In the genomic region with DNA sequence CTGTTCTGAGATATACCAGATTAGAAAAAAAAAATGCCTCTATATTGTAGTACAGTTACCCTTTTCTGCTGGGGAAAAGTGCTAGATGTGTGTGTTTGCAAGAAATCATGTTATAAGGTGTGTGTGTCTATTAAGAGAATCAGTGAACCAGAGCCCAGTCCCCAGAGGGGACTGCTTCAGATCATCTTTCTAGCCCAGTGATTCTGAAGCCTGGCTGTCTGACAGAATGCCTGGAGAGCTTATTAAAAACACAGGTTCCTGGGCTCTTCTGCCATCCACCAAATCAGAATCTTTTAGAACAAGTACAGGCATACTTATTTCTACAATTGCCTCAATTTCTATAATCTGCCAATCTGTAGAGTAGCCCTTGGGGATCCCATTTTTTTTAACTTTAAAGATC, we compare ENCODE assay signal across 12 mouse cellular contexts.
"Had no signal": no experiment of that assay in that cellular context is flagged by ENCODE, and none has a peak within 500 bp of the region (broad histone marks: within the 10 kb centered on the region; RNA-seq: fewer than 3 reads in every experiment).

No protein-coding gene starts in this region.

- H3K4me3 ChIP-seq: liver, embryonic 13.5 days; neural tube, embryonic 12.5 days; neural tube, embryonic 15.5 days had no signal

- H3K9ac ChIP-seq: liver, embryonic 13.5 days; lung, embryonic 14.5 days; neural tube, embryonic 12.5 days; neural tube, embryonic 15.5 days had no signal

- H3K27me3 ChIP-seq: liver, embryonic 13.5 days; neural tube, embryonic 12.5 days; neural tube, embryonic 15.5 days had no signal

- H3K4me2 ChIP-seq: liver, embryonic 13.5 days; lung, embryonic 14.5 days; neural tube, embryonic 12.5 days; neural tube, embryonic 15.5 days had no signal

- ATAC-seq: lung, postnatal 0 days had no signal

- H3K36me3 ChIP-seq: liver, embryonic 13.5 days; neural tube, embryonic 12.5 days; neural tube, embryonic 15.5 days had no signal

- DNase-seq: kidney, adult 18-20 months; kidney, adult 9 months; kidney, postnatal 14 days; kidney, postnatal 4 days; liver, embryonic 13.5 days; lung, embryonic 14.5 days; thymus, adult 18-20 months; thymus, postnatal 36 days had no signal

- H3K9me3 ChIP-seq: liver, embryonic 13.5 days; neural tube, embryonic 12.5 days; neural tube, embryonic 15.5 days had no signal

- H3K4me1 ChIP-seq: liver, embryonic 13.5 days had no signal

- H3K27ac ChIP-seq: liver, embryonic 13.5 days; macrophage; neural tube, embryonic 12.5 days; neural tube, embryonic 15.5 days had no signal
